Mouse (Mus musculus) heart, embryonic 16.5 days (tissue): ENCODE measurements around the gene Rpl34. TPM values are rescaled to one million over a fixed set of nuclear protein-coding genes. Genes with fewer than 3 reads are reported as not detected.

Experiments used
- ATAC-seq: fragments of 200-750 bp; cut with Nextera tagmentation; replicated peaks from 2 replicates; pipeline ENCODE4 v1.8.0; 2017; ENCODE audit warnings: moderate number of reproducible peaks; ENCODE audit not compliant: insufficient read depth, low FRiP score; ENCODE audit errors: extremely low read depth
- H3K27ac ChIP-seq: fragments of 300-500 bp; sonication (generic); 2 replicates; pipeline ENCODE4 v1.5.1; 2014; ENCODE audit warnings: mild to moderate bottlenecking, low read length, control low read depth, moderate library complexity
- H3K27me3 ChIP-seq: fragments of 300-500 bp; sonication (generic); 2 replicates; pipeline ENCODE4 v1.6.1; 2014; ENCODE audit warnings: low read length, mixed read lengths; ENCODE audit not compliant: control insufficient read depth, insufficient read depth
- H3K36me3 ChIP-seq: fragments of 300-500 bp; sonication (generic); 2 replicates; pipeline ENCODE4 v1.6.1; 2014; ENCODE audit not compliant: control insufficient read depth, insufficient read depth
- H3K4me1 ChIP-seq: fragments of 300-500 bp; sonication (generic); 2 replicates; pipeline ENCODE4 v1.6.1; 2014; ENCODE audit warnings: low read length, mixed read lengths; ENCODE audit not compliant: control insufficient read depth, insufficient read depth
- H3K4me2 ChIP-seq: fragments of 300-500 bp; sonication (generic); 2 replicates; pipeline ENCODE4 v1.6.1; 2014; ENCODE audit warnings: low read depth, mild to moderate bottlenecking, control low read depth, low read length
- H3K4me3 ChIP-seq: fragments of 300-500 bp; sonication (generic); 2 replicates; pipeline ENCODE4 v1.5.1; 2014; ENCODE audit warnings: mild to moderate bottlenecking, control low read depth, low read length
- H3K9ac ChIP-seq: fragments of 300-500 bp; sonication (generic); 2 replicates; pipeline ENCODE4 v1.6.1; 2014; ENCODE audit warnings: low read length, control low read depth
- H3K9me3 ChIP-seq: fragments of 300-500 bp; sonication (generic); replicated peaks from 2 replicates; pipeline ENCODE4 v1.6.1; 2016; ENCODE audit warnings: low read length; ENCODE audit not compliant: control insufficient read depth
- WGBS: fragments of 180-500 bp; shearing (Covaris S2); extraction: QIAGEN DNeasy Blood & Tissue Kit; methylation state at CpG from one replicate; pipeline ENCODE4 v1.1.7; 2014; 5-methylcytosine and 5-hydroxymethylcytosine counted together
- polyA plus RNA-seq: library from polyadenylated mRNA; unstranded; fragments of >200 nt; fragmentation: Nextera tagmentation; extraction: Ambion mirVana; gene quantifications from 2 replicates; pipeline ENCODE4 v1.2.1, GENCODE M21; 2015

Gene Rpl34
- polyA plus RNA-seq, 1 experiment from 2014 or later: 445 TPM

- H3K9me3 ChIP-seq: no peaks in the 10 kb centered on the region
- no peak overlapping the region for H3K4me2 ChIP-seq
- H3K4me3 ChIP-seq: no peak overlapping the region
- H3K9ac ChIP-seq: no peak overlapping the region
- H3K27ac ChIP-seq: no peak overlapping the region
- WGBS: 88% methylated on average over 4 of the region's 4 CpGs
- 0 out of 2 replicates have a peak, but pooled peaks cover 2% of the 10 kb centered on the region for H3K4me1 ChIP-seq
- H3K36me3 ChIP-seq: no peaks in the 10 kb centered on the region
- no peak for ATAC-seq
- H3K27me3 ChIP-seq: no peaks in the 10 kb centered on the region
Measured at GRCm38 (mm10) chr3:130718871-130719270, 11.3 kb downstream of the Rpl34 start.

GRCm38 (mm10) chr3:130716555-130716954, 13.6 kb downstream of the Rpl34 start:
- WGBS: 83% methylated on average over 7 of the region's 7 CpGs
- ATAC-seq: no peak

GRCm38 (mm10) chr3:130714775-130715568, 15.2 kb downstream of the Rpl34 start:
- Histone ChIP-seq H3K27ac (peak overlapping the region; percentile 64), H3K9ac (peak overlapping the region; percentile 52), H3K4me2 (peak overlapping the region; percentile 60), H3K4me1 (peaks cover 4% of the 10 kb centered on the region; the same call in 1 of the 2 replicates), H3K27me3 (no peaks in the 10 kb centered on the region), H3K4me3 (peak overlapping the region; percentile 51), H3K36me3 (no peaks in the 10 kb centered on the region), H3K9me3 (no peaks in the 10 kb centered on the region)
- WGBS: 11% methylated on average over 22 of the region's 22 CpGs
- peak; percentile 67; the same call in 1 of the 2 replicates for ATAC-seq

More at GRCm38 (mm10) chr3:130716555-130716954, 13.6 kb downstream of the Rpl34 start:
- Histone ChIP-seq H3K4me1 (0 out of 2 replicates have a peak, but pooled peaks cover 2% of the 10 kb centered on the region), H3K36me3 (no peaks in the 10 kb centered on the region), H3K4me2 (no peak overlapping the region), H3K4me3 (no peak overlapping the region), H3K27ac (no peak overlapping the region), H3K9me3 (no peaks in the 10 kb centered on the region), H3K9ac (no peak overlapping the region), H3K27me3 (no peaks in the 10 kb centered on the region)

GRCm38 (mm10) chr3:130712891-130713290, 17.3 kb downstream of the Rpl34 start:
- Histone ChIP-seq H3K4me1 (peaks cover 14% of the 10 kb centered on the region), H3K9me3 (no peaks in the 10 kb centered on the region), H3K4me3 (no peak overlapping the region), H3K27ac (no peak overlapping the region), H3K27me3 (no peaks in the 10 kb centered on the region), H3K4me2 (no peak overlapping the region), H3K9ac (no peak overlapping the region), H3K36me3 (no peaks in the 10 kb centered on the region)
- no peak for ATAC-seq
- 54% methylated on average over 6 of the region's 6 CpGs for WGBS

- peaks cover 2% of the 10 kb centered on the region; the same call in 1 of the 2 replicates for H3K36me3 ChIP-seq
- no peaks in the 10 kb centered on the region for H3K27me3 ChIP-seq
- no peaks in the 10 kb centered on the region for H3K9me3 ChIP-seq
- H3K4me2 ChIP-seq: peak overlapping the region; percentile 76
- peak overlapping the region; percentile 45 for H3K4me3 ChIP-seq
- H3K27ac ChIP-seq: no peak overlapping the region
- ATAC-seq: no peak
- 52% methylated on average over 7 of the region's 7 CpGs for WGBS
- H3K4me1 ChIP-seq: peaks cover 20% of the 10 kb centered on the region
- H3K9ac ChIP-seq: no peak overlapping the region; the same call in 1 of the 2 replicates
Measured at GRCm38 (mm10) chr3:130710103-130710502, 20.1 kb downstream of the Rpl34 start.

- H3K4me1 ChIP-seq: peaks cover 18% of the 10 kb centered on the region
- peak; percentile 96 for ATAC-seq
- no peaks in the 10 kb centered on the region for H3K9me3 ChIP-seq
- H3K4me3 ChIP-seq: peak within 1 kb of the TSS; percentile 95
- WGBS: 0% methylated on average over 45 of the region's 45 CpGs
- peak within 1 kb of the TSS; percentile 78 for H3K4me2 ChIP-seq
- H3K27ac ChIP-seq: peak within 1 kb of the TSS; percentile 91
- H3K9ac ChIP-seq: peak within 1 kb of the TSS; percentile 94
- peaks cover 3% of the 10 kb centered on the region; the same call in 1 of the 2 replicates for H3K36me3 ChIP-seq
- H3K27me3 ChIP-seq: no peaks in the 10 kb centered on the region
Measured at GRCm38 (mm10) chr3:130708967-130709924, 21.0 kb downstream of the Rpl34 start, which contains the start of gene Ostc. TSS of gene Ostc (minus strand) at chr3:130709444.

- no peak for ATAC-seq
- Histone ChIP-seq H3K9ac (peak overlapping the region; percentile 94), H3K4me3 (peak overlapping the region; percentile 95), H3K36me3 (peaks cover 4% of the 10 kb centered on the region; the same call in 1 of the 2 replicates), H3K27me3 (no peaks in the 10 kb centered on the region), H3K4me2 (peak overlapping the region; percentile 78), H3K4me1 (peaks cover 18% of the 10 kb centered on the region), H3K9me3 (no peaks in the 10 kb centered on the region), H3K27ac (peak overlapping the region; percentile 91)
- 1% methylated on average over 5 of the region's 5 CpGs for WGBS
Measured at GRCm38 (mm10) chr3:130708529-130708928, 21.7 kb downstream of the Rpl34 start.

- H3K9ac ChIP-seq: no peak overlapping the region
- H3K27me3 ChIP-seq: no peaks in the 10 kb centered on the region
- H3K9me3 ChIP-seq: no peaks in the 10 kb centered on the region
- no peak overlapping the region for H3K4me2 ChIP-seq
- WGBS: 81% methylated on average over 6 of the region's 6 CpGs
- H3K36me3 ChIP-seq: peaks cover 32% of the 10 kb centered on the region
- H3K4me3 ChIP-seq: no peak overlapping the region
- no peak overlapping the region for H3K27ac ChIP-seq
- no peaks in the 10 kb centered on the region for H3K4me1 ChIP-seq
- ATAC-seq: no peak; the same call in 1 of the 2 replicates
Measured at GRCm38 (mm10) chr3:130702289-130702688, 27.9 kb downstream of the Rpl34 start.
